Mouse (Mus musculus) telencephalon, adult 2 months (tissue): ENCODE measurements around the gene Rad51c.
A peak's percentile ranks its signal among the peaks of the same experiment; 100 is the strongest.

Experiments
- DNase-seq: peaks from one replicate; pipeline ENCODE4 v3.0.0-alpha.2; 2011; ENCODE audit warnings: low read depth, low spot score

Rad51c gene

GRCm38 (mm10) chr11:87367865-87368580, 36.7 kb downstream of the Rad51c start:
- DNase-seq, result no peak

DNA sequence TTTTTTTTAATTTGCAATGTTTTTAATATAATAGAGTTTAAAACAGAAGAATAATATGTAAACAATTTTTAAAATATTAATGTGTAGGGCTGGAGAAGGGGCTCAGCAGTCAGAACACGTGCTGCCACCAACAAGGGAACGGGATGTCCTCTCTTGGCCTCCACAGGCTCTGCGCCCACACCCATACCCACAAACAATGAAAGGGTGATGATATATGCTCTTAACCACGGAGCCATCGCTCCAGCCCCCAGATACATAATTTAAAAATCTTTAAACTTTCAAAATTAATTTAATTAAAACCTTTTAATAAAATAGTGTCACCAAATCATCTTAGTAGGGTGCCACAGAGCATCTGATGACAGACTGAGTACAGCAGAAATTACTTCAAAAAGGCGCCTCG, 37.7 kb downstream of the Rad51c start:
- no peak for DNase-seq

DNA sequence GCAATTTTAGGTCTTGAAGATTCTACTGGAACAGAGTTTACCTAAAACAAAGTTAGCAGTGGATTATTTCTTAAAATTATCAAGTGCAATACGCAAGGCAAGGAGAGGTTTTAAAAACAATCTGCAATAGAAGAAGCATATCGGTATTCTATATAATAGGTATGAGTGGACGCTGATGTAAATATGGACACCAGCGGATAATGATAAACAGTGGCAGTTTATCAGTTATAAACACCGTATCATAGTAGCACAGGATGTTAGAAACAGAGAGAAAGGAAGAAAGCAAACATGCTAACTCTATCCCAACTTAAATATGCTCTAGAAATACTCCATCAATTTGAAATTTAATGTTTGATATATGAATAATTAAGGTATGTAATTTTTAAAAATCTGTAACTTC, 39.6 kb downstream of the Rad51c start:
- no peak for DNase-seq

- DNase-seq, result no peak
Measured at GRCm38 (mm10) chr11:87359262-87359612, 45.5 kb downstream of the Rad51c start.

- peak; percentile 69 for DNase-seq
Measured at GRCm38 (mm10) chr11:87358331-87359261, 46.2 kb downstream of the Rad51c start, which contains the start of gene Ppm1e. Ppm1e (minus strand) TSS chr11:87359023.

DNA sequence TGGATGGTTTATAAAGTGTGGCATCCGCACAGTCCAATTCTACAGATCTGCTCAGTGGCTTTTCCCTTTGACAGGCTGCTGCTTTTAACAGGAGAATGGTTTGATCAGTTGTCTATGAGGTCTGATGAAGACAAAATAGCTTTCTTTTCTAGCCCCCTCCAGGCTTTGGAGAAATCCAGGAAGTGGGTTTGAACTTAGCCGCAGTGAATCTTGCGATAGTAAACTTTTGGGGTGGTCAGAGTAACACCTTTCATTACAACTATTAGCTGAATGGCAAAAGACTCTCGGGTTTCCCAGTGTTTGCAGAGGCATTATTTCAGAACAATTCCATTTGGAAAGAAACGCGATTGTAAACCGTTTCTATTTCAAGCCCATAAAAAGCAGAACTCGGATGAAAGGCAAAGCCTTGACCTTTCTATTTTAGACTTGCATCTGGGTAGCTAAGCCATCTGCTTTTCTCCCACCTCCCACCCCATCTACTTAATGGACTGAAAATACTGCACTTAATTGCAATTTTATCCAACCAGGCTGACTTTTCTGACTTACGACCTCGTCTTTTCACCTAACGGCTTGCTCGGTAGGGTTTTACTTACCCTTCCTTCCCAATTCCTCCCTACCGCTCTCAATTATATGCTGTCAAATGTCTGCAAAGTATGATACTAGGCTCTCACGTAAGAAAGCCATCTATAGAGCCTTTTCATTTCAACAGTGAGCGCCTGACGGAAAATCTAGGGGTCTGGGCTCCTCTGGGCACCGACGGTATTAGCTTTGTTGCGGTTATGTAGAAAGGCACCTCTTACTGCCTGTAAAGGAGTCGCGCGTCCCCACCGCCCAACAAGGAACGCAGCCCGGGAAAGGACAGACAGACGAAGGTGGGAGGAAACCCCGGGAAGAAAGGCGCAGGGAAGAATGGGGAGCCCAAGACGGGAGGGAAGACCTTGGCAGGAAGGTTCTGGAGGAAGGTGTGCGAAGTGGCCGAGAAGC, 47.1 kb downstream of the Rad51c start:
- DNase-seq, result no peak

GRCm38 (mm10) chr11:87354861-87355260, 49.9 kb downstream of the Rad51c start:
- DNase-seq, result no peak

- no peak for DNase-seq
Measured at GRCm38 (mm10) chr11:87353646-87354170, 51.0 kb downstream of the Rad51c start.
